Mouse (Mus musculus) central nervous system, embryonic 11.5 days (tissue): Measurements from ENCODE around the gene Ptpn11. TPM values are rescaled to one million over a fixed set of nuclear protein-coding genes. Genes with fewer than 3 reads are reported as not detected.

Source experiments
- polyA plus RNA-seq: library from polyadenylated mRNA; depleted of rRNA; stranded (reverse); fragments of >200 nt; gene quantifications from 2 replicates; pipeline ENCODE4 v1.2.3, GENCODE M21; 2012; rRNA removed

Gene Ptpn11
- 54.7 and 57.6 TPM in 2 replicates for polyA plus RNA-seq

DNA sequence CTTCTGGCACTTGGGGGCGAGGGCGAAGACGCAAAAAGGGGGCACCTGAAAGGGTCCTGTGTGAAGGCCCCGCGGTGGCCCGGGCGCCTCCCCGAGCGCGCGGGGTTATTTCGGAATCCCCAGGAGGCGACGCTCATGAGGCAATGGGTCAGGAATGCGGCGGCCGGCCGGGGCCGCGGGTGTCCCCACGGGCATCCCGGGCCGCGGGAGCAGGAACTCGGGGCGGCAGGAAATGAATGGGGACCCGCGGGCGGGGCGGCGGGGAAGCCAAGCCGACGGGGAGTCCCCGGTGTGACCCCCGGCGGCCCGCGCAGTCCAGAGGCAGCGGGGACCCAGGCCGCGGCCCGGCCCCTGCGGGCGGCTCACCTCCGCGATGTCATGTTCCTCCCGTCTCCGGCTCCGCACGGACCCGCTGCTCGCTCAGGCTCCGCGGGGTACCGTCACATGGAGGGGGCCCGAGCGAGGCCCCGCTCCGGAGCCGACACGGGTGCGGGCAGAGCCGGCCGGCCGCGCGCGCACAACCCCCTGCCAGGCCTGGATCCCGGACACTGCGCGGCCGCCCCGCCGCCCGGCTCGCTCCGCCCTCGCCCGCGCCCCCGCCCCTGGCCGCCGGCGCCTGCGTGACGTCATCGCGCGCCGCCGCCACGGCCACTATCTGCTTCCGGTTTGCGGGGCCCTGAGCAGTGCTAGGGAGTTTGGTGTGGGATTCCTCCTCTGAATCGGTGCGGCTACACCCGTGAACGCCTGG, at the start of gene Ptpn11:
Gene Ptpn11, minus strand, starts transcription at position 562 of the 748 bp plus-strand sequence.

DNA sequence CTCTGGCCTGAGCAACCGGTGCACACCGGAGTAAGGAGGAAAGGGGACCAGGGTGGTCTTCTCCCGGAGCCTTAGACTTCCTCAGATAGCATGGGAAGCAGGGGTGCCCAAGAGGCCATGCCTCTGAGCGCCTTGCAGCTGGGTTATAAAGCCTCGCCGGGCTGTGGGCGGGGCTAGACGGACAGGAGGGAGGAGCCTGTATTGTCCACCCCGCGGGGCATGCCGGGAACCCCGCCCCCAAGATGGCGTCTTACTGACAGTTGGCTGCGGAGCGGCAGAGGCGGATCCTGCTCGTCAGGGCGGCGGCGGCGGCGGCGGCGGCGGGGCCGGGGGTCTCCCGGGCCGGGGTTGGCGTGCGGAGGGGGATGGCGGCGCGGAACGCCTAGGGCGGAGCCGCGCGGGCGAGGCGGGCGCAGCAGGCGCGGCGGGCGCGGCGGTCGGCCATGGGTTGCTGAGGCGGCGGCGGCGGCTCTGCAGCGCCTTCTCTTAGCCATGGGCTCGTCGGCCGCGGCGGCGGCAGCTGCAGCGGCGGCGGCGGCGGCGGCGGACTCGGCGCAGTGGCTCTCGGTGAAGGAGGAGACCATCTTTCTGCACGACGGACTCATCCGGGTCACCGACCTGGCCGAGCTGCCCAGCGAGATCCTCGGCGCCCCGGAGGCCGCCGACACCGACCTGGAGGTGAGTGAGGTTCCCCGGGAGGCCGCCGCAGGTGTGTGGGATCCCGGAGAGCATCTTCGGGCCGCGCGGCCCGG, 29.0 kb upstream of the Ptpn11 start, which contains the start of gene Hectd4:
Gene Hectd4, plus strand, starts transcription at position 240 of the 752 bp plus-strand sequence.

DNA sequence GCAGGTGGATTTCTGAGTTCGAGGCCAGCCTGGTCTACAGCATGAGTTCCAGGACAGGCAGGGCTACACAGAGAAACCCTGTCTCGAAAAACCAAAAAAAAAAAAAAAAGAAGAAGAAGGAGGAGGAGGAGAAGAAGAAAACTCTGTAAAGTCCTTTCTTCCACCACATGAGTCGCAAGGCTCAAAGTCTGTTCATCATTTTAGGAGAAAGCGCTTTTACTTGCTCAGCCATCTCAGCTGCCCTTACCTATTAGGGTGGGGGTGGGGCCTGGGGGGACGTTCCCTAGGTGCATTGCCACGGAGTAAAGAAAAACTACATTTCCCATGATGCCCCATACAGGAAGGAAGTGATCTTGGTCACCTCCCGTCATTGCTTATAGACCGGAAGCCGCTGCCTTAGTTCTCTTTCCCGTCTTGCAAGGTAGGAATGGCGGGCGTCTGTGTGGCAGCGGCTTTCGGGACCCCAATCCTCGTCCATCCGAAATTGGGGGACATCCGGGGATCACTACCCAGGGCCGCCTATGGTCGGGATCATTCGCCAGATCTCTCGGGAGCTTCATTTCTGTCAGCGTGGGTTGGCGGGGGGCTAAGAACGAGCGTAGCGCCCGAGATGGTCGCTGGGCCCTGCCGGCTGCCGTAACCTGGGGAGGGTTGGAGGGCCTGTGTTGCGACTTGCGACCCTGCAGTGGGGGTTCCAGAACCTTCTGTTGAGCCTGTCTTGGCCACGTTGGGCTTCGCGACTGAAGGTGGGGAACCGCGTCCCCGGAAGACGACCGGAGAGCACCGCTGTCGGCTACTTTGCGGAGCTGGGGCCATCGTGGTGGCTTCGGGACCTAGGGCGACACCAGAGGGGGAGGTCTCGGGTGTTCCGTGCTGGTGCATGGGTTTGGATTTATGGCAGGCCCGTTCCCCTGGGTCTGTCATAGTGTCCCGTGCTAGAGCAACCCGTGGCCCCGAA, 13.2 kb upstream of the Ptpn11 start, which contains the start of gene Rpl6:
Gene Rpl6, plus strand, starts transcription at position 350 of the 958 bp plus-strand sequence.

Other genes starting within 250 kb of the Ptpn11 start
- 1.4 and 1.8 TPM in 2 replicates for gene Rph3a, start 181.3 kb downstream of the Ptpn11 start, polyA plus RNA-seq
- 1,287 and 1,497 TPM in 2 replicates for gene Rpl6, start 13.1 kb upstream of the Ptpn11 start, polyA plus RNA-seq
- 18.1 and 20.6 TPM in 2 replicates for gene Hectd4, start 28.8 kb upstream of the Ptpn11 start, polyA plus RNA-seq
- 111 and 159 TPM in 2 replicates for gene Trafd1, start 194.2 kb upstream of the Ptpn11 start, polyA plus RNA-seq
- 23.1 and 26.8 TPM in 2 replicates for gene Naa25, start 206.5 kb upstream of the Ptpn11 start, polyA plus RNA-seq